Mouse (Mus musculus) stomach, embryonic 14.5 days (tissue): Measurements from ENCODE around the gene Apobec1. TPM values are rescaled to one million over a fixed set of nuclear protein-coding genes. Genes with fewer than 3 reads are reported as not detected.

Source experiments
- ATAC-seq: fragments of 200-750 bp; cut with Nextera tagmentation; 2 replicates; pipeline ENCODE4 v1.8.0; 2017; ENCODE audit warnings: low read depth, moderate TSS enrichment; ENCODE audit not compliant: insufficient number of reproducible peaks, insufficient read depth, low FRiP score
- H3K27ac ChIP-seq: fragments of 300-500 bp; sonication (generic); 2 replicates; pipeline ENCODE4 v1.5.1; 2014; ENCODE audit warnings: mild to moderate bottlenecking, low read length, moderate library complexity, mixed read lengths
- H3K27me3 ChIP-seq: fragments of 300-500 bp; sonication (generic); 2 replicates; pipeline ENCODE4 v1.6.1; 2014; ENCODE audit warnings: low read length, control low read depth, mixed read lengths; ENCODE audit not compliant: control insufficient read depth, insufficient read depth
- H3K36me3 ChIP-seq: fragments of 300-500 bp; sonication (generic); 2 replicates; pipeline ENCODE4 v1.6.1; 2014; ENCODE audit warnings: mild to moderate bottlenecking, control low read depth, low read length, moderate library complexity, mixed read lengths; ENCODE audit not compliant: control insufficient read depth, insufficient read depth
- H3K4me1 ChIP-seq: fragments of 300-500 bp; sonication (generic); 2 replicates; pipeline ENCODE4 v1.6.1; 2014; ENCODE audit warnings: low read length, control low read depth, mixed read lengths; ENCODE audit not compliant: control insufficient read depth, insufficient read depth
- H3K4me2 ChIP-seq: fragments of 300-500 bp; sonication (generic); replicated peaks from 2 replicates; pipeline ENCODE4 v1.6.1; 2014; ENCODE audit warnings: low read depth, low read length, control low read depth
- H3K4me3 ChIP-seq: fragments of 300-500 bp; sonication (generic); 2 replicates; pipeline ENCODE4 v1.5.1; 2014; ENCODE audit warnings: low read depth, low read length, control low read depth
- H3K9ac ChIP-seq: fragments of 300-500 bp; sonication (generic); replicated peaks from 2 replicates; pipeline ENCODE4 v1.6.1; 2014; ENCODE audit warnings: low read depth, mild to moderate bottlenecking, control low read depth, low read length, moderate library complexity, mixed read lengths
- H3K9me3 ChIP-seq: fragments of 300-500 bp; sonication (generic); 2 replicates; pipeline ENCODE4 v1.6.1; 2016; ENCODE audit warnings: low read depth, low read length, control low read depth; ENCODE audit not compliant: control insufficient read depth
- WGBS: fragments of 180-500 bp; shearing (Covaris S2); extraction: QIAGEN DNeasy Blood & Tissue Kit; methylation state at CpG from one replicate; pipeline ENCODE4 v1.1.7; 2014; 5-methylcytosine and 5-hydroxymethylcytosine counted together
- polyA plus RNA-seq: library from polyadenylated mRNA; unstranded; fragments of >200 nt; fragmentation: Nextera tagmentation; extraction: Ambion mirVana; gene quantifications from 2 replicates; pipeline ENCODE4 v1.2.1, GENCODE M21; 2014

Gene Apobec1
- polyA plus RNA-seq, 1 experiment from 2014 or later = 3.9 TPM

- ATAC-seq = no peak
Observed at GRCm38 (mm10) chr6:122562463-122562862, 39.8 kb downstream of the Apobec1 start.

DNA sequence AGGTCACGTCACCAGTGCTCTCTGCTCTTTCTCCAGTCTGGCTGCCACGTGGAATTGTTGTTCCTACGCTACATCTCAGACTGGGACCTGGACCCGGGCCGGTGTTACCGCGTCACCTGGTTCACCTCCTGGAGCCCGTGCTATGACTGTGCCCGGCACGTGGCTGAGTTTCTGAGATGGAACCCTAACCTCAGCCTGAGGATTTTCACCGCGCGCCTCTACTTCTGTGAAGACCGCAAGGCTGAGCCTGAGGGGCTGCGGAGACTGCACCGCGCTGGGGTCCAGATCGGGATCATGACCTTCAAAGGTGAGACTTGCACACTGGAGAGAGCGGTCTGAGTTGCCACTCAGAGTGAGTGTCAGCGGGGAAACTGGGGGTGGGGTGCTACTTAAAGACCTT is 41.2 kb downstream of the Apobec1 start:
- Histone ChIP-seq H3K27ac (no peak overlapping the region), H3K9ac (no peak overlapping the region), H3K4me3 (no peak overlapping the region), H3K36me3 (no peaks in the 10 kb centered on the region), H3K4me1 (no peaks in the 10 kb centered on the region), H3K4me2 (no peak overlapping the region), H3K27me3 (no peaks in the 10 kb centered on the region), H3K9me3 (no peaks in the 10 kb centered on the region)
- no peak for ATAC-seq
- 79% methylated on average over 20 of the region's 20 CpGs for WGBS

More at GRCm38 (mm10) chr6:122562463-122562862, 39.8 kb downstream of the Apobec1 start:
- Histone ChIP-seq H3K4me1 (no peaks in the 10 kb centered on the region), H3K9me3 (no peaks in the 10 kb centered on the region), H3K27me3 (no peaks in the 10 kb centered on the region), H3K4me3 (no peak overlapping the region), H3K27ac (no peak overlapping the region), H3K36me3 (no peaks in the 10 kb centered on the region), H3K9ac (no peak overlapping the region), H3K4me2 (no peak overlapping the region)
- 3% methylated on average over 6 of the region's 6 CpGs for WGBS

- H3K9me3 ChIP-seq = no peaks in the 10 kb centered on the region
- peak overlapping the region; percentile 1; the same call in 1 of the 2 replicates for H3K4me2 ChIP-seq
- no peak overlapping the region for H3K4me3 ChIP-seq
- no peak overlapping the region for H3K9ac ChIP-seq
- ATAC-seq = no peak
- no peaks in the 10 kb centered on the region for H3K4me1 ChIP-seq
- no peaks in the 10 kb centered on the region for H3K27me3 ChIP-seq
- WGBS = 8% methylated on average over 17 of the region's 17 CpGs
- no peaks in the 10 kb centered on the region for H3K36me3 ChIP-seq
- no peak overlapping the region for H3K27ac ChIP-seq
Observed at GRCm38 (mm10) chr6:122560427-122560826, 41.8 kb downstream of the Apobec1 start.

DNA sequence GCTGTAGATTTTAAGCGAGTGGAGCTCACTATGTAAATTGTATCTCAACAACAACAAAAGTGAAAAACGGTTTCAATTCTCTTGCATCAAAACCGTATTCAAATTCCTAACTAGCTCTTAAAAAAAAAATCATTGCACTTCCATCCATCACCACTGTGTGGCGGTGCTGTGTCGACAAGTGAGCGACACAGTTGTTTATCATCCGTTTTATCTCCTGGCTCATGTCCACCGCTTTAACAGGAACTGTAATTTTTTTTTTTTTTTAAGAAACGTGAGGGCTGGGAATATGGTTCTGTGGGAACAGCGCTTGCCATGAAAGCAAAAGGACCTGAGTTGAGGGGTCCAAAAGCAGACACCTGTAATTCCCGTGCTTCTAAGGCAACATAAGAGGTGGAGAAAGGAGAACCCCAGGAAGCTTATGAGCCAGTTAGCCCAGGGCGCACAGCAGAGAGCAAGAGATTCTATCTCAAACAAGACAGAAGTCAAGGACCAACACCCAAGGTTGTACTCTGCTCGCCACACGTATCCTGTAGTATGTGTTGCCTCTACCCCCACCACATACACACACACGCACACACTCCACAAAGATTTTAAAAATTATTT is 45.2 kb downstream of the Apobec1 start:
- H3K27me3 ChIP-seq = no peaks in the 10 kb centered on the region
- 24% methylated on average over 15 of the region's 15 CpGs for WGBS
- H3K36me3 ChIP-seq = no peaks in the 10 kb centered on the region
- ATAC-seq = no peak
- no peak overlapping the region for H3K27ac ChIP-seq
- H3K4me1 ChIP-seq = no peaks in the 10 kb centered on the region
- H3K9ac ChIP-seq = no peak overlapping the region
- no peaks in the 10 kb centered on the region for H3K9me3 ChIP-seq
- H3K4me3 ChIP-seq = no peak overlapping the region
- H3K4me2 ChIP-seq = 0 out of 2 replicates have a peak overlapping the region, but pooled peaks have one; percentile 10

DNA sequence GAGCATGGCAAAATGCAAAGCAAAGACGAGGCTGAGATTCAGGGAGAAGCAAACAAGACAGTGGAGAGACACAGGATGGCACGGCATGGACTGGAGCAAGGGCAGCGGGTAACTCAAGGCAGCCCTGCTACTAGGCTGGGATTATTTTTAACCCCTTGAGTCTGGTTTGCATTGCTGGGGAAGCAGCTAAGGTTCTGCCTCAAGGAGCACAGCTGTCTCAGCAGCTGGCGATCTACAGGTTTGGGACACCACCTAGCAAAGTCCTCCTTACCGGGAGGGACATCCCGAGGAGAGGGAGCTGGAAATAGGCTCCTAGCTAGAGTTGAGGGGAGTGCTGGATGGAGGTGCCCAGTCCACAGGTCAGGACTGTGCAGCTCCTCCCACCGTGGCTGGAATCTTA is 47.0 kb downstream of the Apobec1 start:
- Histone ChIP-seq H3K27ac (no peak overlapping the region), H3K9ac (no peak overlapping the region), H3K4me1 (no peaks in the 10 kb centered on the region), H3K9me3 (no peaks in the 10 kb centered on the region), H3K27me3 (no peaks in the 10 kb centered on the region), H3K4me3 (no peak overlapping the region), H3K4me2 (no peak overlapping the region), H3K36me3 (no peaks in the 10 kb centered on the region)
- ATAC-seq = no peak
- WGBS = 25% methylated on average over 7 of the region's 7 CpGs

DNA sequence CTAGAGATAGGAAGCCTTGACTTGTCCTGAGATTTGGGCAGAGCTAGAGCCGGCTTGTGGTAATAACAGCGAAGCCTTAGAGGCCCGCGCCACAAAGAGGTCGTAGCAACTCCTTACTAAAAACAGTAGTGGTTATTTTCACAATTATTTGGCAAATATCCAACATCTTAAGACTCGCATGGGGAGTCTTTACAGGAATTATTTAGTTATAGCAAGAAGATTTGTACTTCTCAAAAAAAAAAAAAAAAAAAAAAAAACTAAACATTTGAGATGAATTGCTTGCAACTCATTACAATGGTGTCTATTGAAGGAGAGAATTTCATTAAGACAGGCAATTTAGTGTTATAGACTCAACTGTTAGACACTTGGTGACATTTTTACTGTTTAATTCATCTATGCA is 48.1 kb downstream of the Apobec1 start:
- 64% methylated on average over 6 of the region's 6 CpGs for WGBS

GRCm38 (mm10) chr6:122553606-122554005 is 48.6 kb downstream of the Apobec1 start, which contains the start of gene Aicda:
Gene Aicda, plus strand, starts transcription at chr6:122553801.
- no peaks in the 10 kb centered on the region for H3K36me3 ChIP-seq
- WGBS = 58% methylated on average over 9 of the region's 9 CpGs
- no peak within 1 kb of the TSS for H3K27ac ChIP-seq

More for the DNA sequence above, 48.1 kb downstream of the Apobec1 start:
- no peaks in the 10 kb centered on the region for H3K9me3 ChIP-seq
- no peaks in the 10 kb centered on the region for H3K27me3 ChIP-seq
- H3K27ac ChIP-seq = no peak overlapping the region
- no peaks in the 10 kb centered on the region for H3K4me1 ChIP-seq
- H3K9ac ChIP-seq = no peak overlapping the region
- no peak overlapping the region for H3K4me2 ChIP-seq
- no peaks in the 10 kb centered on the region for H3K36me3 ChIP-seq
- no peak overlapping the region for H3K4me3 ChIP-seq
- ATAC-seq = no peak

GRCm38 (mm10) chr6:122545948-122546347 is 56.3 kb downstream of the Apobec1 start:
- no peak overlapping the region for H3K27ac ChIP-seq
- WGBS = 82% methylated on average over 10 of the region's 10 CpGs
- no peaks in the 10 kb centered on the region for H3K9me3 ChIP-seq
- no peak for ATAC-seq
- no peaks in the 10 kb centered on the region for H3K27me3 ChIP-seq
- H3K36me3 ChIP-seq = no peaks in the 10 kb centered on the region
- H3K4me3 ChIP-seq = no peak overlapping the region
- H3K4me2 ChIP-seq = no peak overlapping the region
- no peak overlapping the region for H3K9ac ChIP-seq
- no peaks in the 10 kb centered on the region for H3K4me1 ChIP-seq

More at GRCm38 (mm10) chr6:122553606-122554005, 48.6 kb downstream of the Apobec1 start, which contains the start of gene Aicda:
- no peak within 1 kb of the TSS for H3K9ac ChIP-seq
- H3K9me3 ChIP-seq = no peaks in the 10 kb centered on the region
- H3K4me3 ChIP-seq = no peak within 1 kb of the TSS
- no peaks in the 10 kb centered on the region for H3K4me1 ChIP-seq
- ATAC-seq = no peak
- H3K27me3 ChIP-seq = no peaks in the 10 kb centered on the region
- H3K4me2 ChIP-seq = no peak within 1 kb of the TSS
